Mouse (Mus musculus) CH12.LX (cell line): Measurements from ENCODE around the gene Fam217b. TPM values are rescaled to one million over a fixed set of nuclear protein-coding genes. Genes with fewer than 3 reads are reported as not detected.

Experiments used
- DNase-seq: peaks from one replicate; pipeline ENCODE4 v3.0.0-alpha.2; 2013; ENCODE audit errors: extremely low read depth
- H3K27ac ChIP-seq: 2 replicates; pipeline ENCODE4 v1.5.1; 2012; ENCODE audit warnings: low read depth, mild to moderate bottlenecking, control low read depth, moderate library complexity; ENCODE audit not compliant: insufficient read depth
- H3K27me3 ChIP-seq: replicated peaks from 2 replicates; pipeline ENCODE3; 2012; ENCODE audit warnings: inconsistent platforms
- H3K36me3 ChIP-seq, 2 experiments: replicated peaks in 1 of 2; 2 replicates each; pipeline versions ENCODE3 to v1.6.1; 2012; ENCODE audit warnings: inconsistent platforms in 1 of 2, low read length in 1 of 2, mild to moderate bottlenecking in 1 of 2, mixed read lengths in 1 of 2, moderate library complexity in 1 of 2; ENCODE audit not compliant: control insufficient read depth in 1 of 2, insufficient read depth in 1 of 2
- H3K4me1 ChIP-seq, 2 experiments: 2 replicates each; pipeline ENCODE4 v1.6.1; 2012; ENCODE audit warnings: inconsistent platforms in 1 of 2, moderate library complexity in 1 of 2; ENCODE audit not compliant: insufficient read depth in 2 of 2, control insufficient read depth in 1 of 2
- H3K4me2 ChIP-seq: 2 replicates; pipeline ENCODE4 v1.6.1; 2012; ENCODE audit warnings: low read depth, mild to moderate bottlenecking, control low read depth; ENCODE audit not compliant: poor library complexity, insufficient read depth, severe bottlenecking
- H3K4me3 ChIP-seq, 3 experiments: fragments of 150-350 bp in 1 of 3; sonication (generic) in 1 of 3; replicated peaks in 1 of 3; 2 replicates each; pipeline versions ENCODE3 to v1.5.1; 2011 to 2012; ENCODE audit warnings: low read depth in 2 of 3, low read length in 2 of 3, mild to moderate bottlenecking in 2 of 3, moderate library complexity in 2 of 3, control low read depth in 1 of 3, improper control_type of control experiment in 1 of 3, inconsistent platforms in 1 of 3, mixed read lengths in 1 of 3; ENCODE audit not compliant: poor library complexity in 1 of 3
- H3K79me2 ChIP-seq: replicated peaks from 2 replicates; pipeline ENCODE4 v1.6.1; 2012; ENCODE audit warnings: mild to moderate bottlenecking, moderate library complexity; ENCODE audit not compliant: control insufficient read depth, poor library complexity, insufficient read depth, severe bottlenecking; ENCODE audit errors: extremely low read depth
- H3K9ac ChIP-seq: 2 replicates; pipeline ENCODE4 v1.6.1; 2012; ENCODE audit warnings: low read depth, mild to moderate bottlenecking, control low read depth, moderate library complexity; ENCODE audit not compliant: insufficient read depth
- H3K9me3 ChIP-seq: replicated peaks from 2 replicates; pipeline ENCODE3; 2012; ENCODE audit warnings: low read length, inconsistent platforms, mixed read lengths
- BHLHE40 ChIP-seq: IDR thresholded peaks from 2 replicates; pipeline ENCODE4 v1.6.1; 2011; ENCODE audit warnings: mild to moderate bottlenecking, low read depth, low read length, improper control_type of control experiment
- CHD1 ChIP-seq: IDR thresholded peaks from 2 replicates; pipeline ENCODE4 v1.6.1; 2012; ENCODE audit warnings: low read depth, low read length, improper control_type of control experiment, inconsistent platforms
- EP300 ChIP-seq: IDR thresholded peaks from 2 replicates; pipeline ENCODE4 v1.6.1; 2011; ENCODE audit warnings: low read length, improper control_type of control experiment
- GABPA ChIP-seq: IDR thresholded peaks from 2 replicates; pipeline ENCODE4 v1.6.1; 2012; ENCODE audit warnings: low read depth, low read length, improper control_type of control experiment, inconsistent platforms; ENCODE audit not compliant: insufficient replicate concordance
- JUND ChIP-seq: conservative IDR thresholded peaks from 2 replicates; pipeline ENCODE4 v1.6.1; 2011; ENCODE audit warnings: low read depth, low read length, improper control_type of control experiment
- MAFK ChIP-seq: IDR thresholded peaks from 2 replicates; pipeline ENCODE4 v1.6.1; 2011; ENCODE audit warnings: low read length, improper control_type of control experiment; ENCODE audit not compliant: insufficient replicate concordance
- MEF2A ChIP-seq: IDR thresholded peaks from 2 replicates; pipeline ENCODE4 v1.6.1; 2014; ENCODE audit warnings: low read depth, mild to moderate bottlenecking, inconsistent platforms, low read length, improper control_type of control experiment, borderline replicate concordance
- MYC ChIP-seq: IDR thresholded peaks from 2 replicates; pipeline ENCODE4 v1.6.1; 2011; ENCODE audit warnings: low read depth, mild to moderate bottlenecking, improper control_type of control experiment, low read length
- PAX5 ChIP-seq: IDR thresholded peaks from 2 replicates; pipeline ENCODE4 v1.6.1; 2012; ENCODE audit warnings: low read length, inconsistent platforms, mixed read lengths
- POLR2AphosphoS2 ChIP-seq: IDR thresholded peaks from 2 replicates; pipeline ENCODE4 v1.6.1; 2011; ENCODE audit warnings: low read depth, low read length, improper control_type of control experiment
- RAD21 ChIP-seq: IDR thresholded peaks from 2 replicates; pipeline ENCODE4 v1.6.1; 2011; ENCODE audit warnings: low read depth, mild to moderate bottlenecking, low read length, improper control_type of control experiment, moderate library complexity
- SMC3 ChIP-seq: IDR thresholded peaks from 2 replicates; pipeline ENCODE4 v1.6.1; 2011; ENCODE audit warnings: low read depth, low read length, improper control_type of control experiment
- TBP ChIP-seq: conservative IDR thresholded peaks from 2 replicates; pipeline ENCODE4 v1.6.1; 2011; ENCODE audit warnings: low read depth, low read length, improper control_type of control experiment
- TCF12 ChIP-seq: IDR thresholded peaks from 2 replicates; pipeline ENCODE4 v1.6.1; 2014; ENCODE audit warnings: low read depth, mild to moderate bottlenecking, inconsistent platforms, low read length, improper control_type of control experiment
- UBTF ChIP-seq: IDR thresholded peaks from 2 replicates; pipeline ENCODE4 v1.6.1; 2012; ENCODE audit warnings: low read depth, mild to moderate bottlenecking, inconsistent platforms, low read length, improper control_type of control experiment, moderate library complexity
- USF2 ChIP-seq: conservative IDR thresholded peaks from 2 replicates; pipeline ENCODE4 v1.6.1; 2011; ENCODE audit warnings: low read depth, low read length, improper control_type of control experiment
- ZC3H11A ChIP-seq: IDR thresholded peaks from 2 replicates; pipeline ENCODE4 v1.6.1; 2012; ENCODE audit warnings: low read depth, mild to moderate bottlenecking, inconsistent platforms, low read length, improper control_type of control experiment
- ZKSCAN1 ChIP-seq: IDR thresholded peaks from 2 replicates; pipeline ENCODE4 v1.6.1; 2012; ENCODE audit warnings: low read depth, inconsistent platforms, low read length, improper control_type of control experiment, borderline replicate concordance
- ZMIZ1 ChIP-seq: IDR thresholded peaks from 2 replicates; pipeline ENCODE4 v1.6.1; 2012; ENCODE audit warnings: low read depth, mild to moderate bottlenecking, inconsistent platforms, low read length, improper control_type of control experiment
- ZNF384 ChIP-seq: IDR thresholded peaks from 2 replicates; pipeline ENCODE4 v1.6.1; 2012; ENCODE audit warnings: low read depth, low read length, improper control_type of control experiment, inconsistent platforms
- dilution Hi-C: fragments of 300-500 bp; cut with MboI; formaldehyde crosslinking; loops from 2 replicates; pipeline ENCODE4 v1.14.3; 2020; ENCODE audit warnings: low sequenced_read_pairs; ENCODE audit not compliant: extremely low pct_unique_long_range_greater_than_20kb, extremely low pct_ligation_motif_present
- in situ Hi-C: fragments of 300-500 bp; cut with MboI; formaldehyde crosslinking; loops from 3 replicates; pipeline ENCODE4 v1.14.3; 2019; ENCODE audit warnings: low sequenced_read_pairs, low pct_ligation_motif_present, low pct_unique_long_range_greater_than_20kb, mixed read lengths
- polyA plus RNA-seq: library from polyadenylated mRNA; unstranded; fragments of >175 nt; gene quantifications from 2 replicates; pipeline ENCODE4 v1.2.1, GENCODE M21; 2012; ENCODE audit warnings: low read depth; ENCODE audit not compliant: insufficient read length
- total RNA-seq, 2 experiments: library from RNA; depleted of rRNA; stranded (reverse); fragments of 300-350 nt in 1 of 2; fragments of >200 nt in 1 of 2; gene quantifications; 2 replicates each; pipeline ENCODE4 v1.2.3; 2012 to 2014

The Fam217b gene
- total and polyA plus RNA-seq, 3 experiments: 0.05 to 0.08 TPM; not detected in 1

- no peak for TF ChIP-seq ZNF384
- no peak for TF ChIP-seq ZMIZ1
- no peak for TF ChIP-seq POLR2AphosphoS2
- TF ChIP-seq BHLHE40: no peak
- no peak for TF ChIP-seq EP300
- TF ChIP-seq MYC: no peak
- no peak for TF ChIP-seq PAX5
- TF ChIP-seq MAFK: no peak
- TF ChIP-seq RAD21: no peak
- TF ChIP-seq USF2: no peak
- no peak for TF ChIP-seq MEF2A
- no peak for TF ChIP-seq TCF12
- TF ChIP-seq UBTF: no peak
- TF ChIP-seq SMC3: no peak
- no peak for TF ChIP-seq CHD1
- TF ChIP-seq TBP: no peak
- no peak for TF ChIP-seq GABPA
- TF ChIP-seq JUND: no peak
- no peak for TF ChIP-seq ZKSCAN1
- TF ChIP-seq, all 38 proteins: peak for 0
- dilution Hi-C loops: no loop called here
- H3K4me3 ChIP-seq: no peak overlapping the region
- DNase-seq: no peak
- peaks cover 49% of the 10 kb centered on the region for H3K27me3 ChIP-seq
- no peaks in the 10 kb centered on the region for H3K36me3 ChIP-seq
- in situ Hi-C loops: no loop called here
- peaks cover 14% of the 10 kb centered on the region for H3K9me3 ChIP-seq
- no peak overlapping the region for H3K27ac ChIP-seq
- H3K9ac ChIP-seq: no peak overlapping the region
- H3K79me2 ChIP-seq: no peaks in the 10 kb centered on the region
- H3K4me2 ChIP-seq: no peak overlapping the region
- no peaks in the 10 kb centered on the region for H3K4me1 ChIP-seq
Measured at GRCm38 (mm10) chr2:178471546-178472480, 57.5 kb downstream of the Fam217b start.

GRCm38 (mm10) chr2:178473916-178474315 lies 59.6 kb downstream of the Fam217b start:
- TF ChIP-seq CHD1 (no peak), ZC3H11A (no peak), MAFK (no peak)
- DNase-seq: no peak
- H3K9me3 ChIP-seq: peaks cover 14% of the 10 kb centered on the region
- H3K27me3 ChIP-seq: peaks cover 45% of the 10 kb centered on the region
- no peaks in the 10 kb centered on the region for H3K4me1 ChIP-seq
- no peak overlapping the region for H3K27ac ChIP-seq
- H3K4me3 ChIP-seq: no peak overlapping the region
- no peaks in the 10 kb centered on the region for H3K36me3 ChIP-seq
- no peak overlapping the region for H3K9ac ChIP-seq
- dilution Hi-C loops (no loop called here), in situ Hi-C loops (no loop called here)
- H3K79me2 ChIP-seq: no peaks in the 10 kb centered on the region
- no peak overlapping the region for H3K4me2 ChIP-seq

Other genes starting within 250 kb of the Fam217b start
- 0.04 TPM in 1 of 2 replicates, not detected in the other for gene Sycp2, start 6.8 kb upstream of the Fam217b start, total RNA-seq (2012; rRNA removed)
- gene Sycp2, start 6.8 kb upstream of the Fam217b start, total RNA-seq (2014; rRNA removed): not detected in 2 replicates
- not detected in 2 replicates for gene Sycp2, start 6.8 kb upstream of the Fam217b start, polyA plus RNA-seq
- not detected in 2 replicates for gene Ppp1r3d, start 52 bp upstream of the Fam217b start, total RNA-seq (2012; rRNA removed)
- not detected in 2 replicates for gene Ppp1r3d, start 52 bp upstream of the Fam217b start, total RNA-seq (2014; rRNA removed)
- gene Ppp1r3d, start 52 bp upstream of the Fam217b start, polyA plus RNA-seq: not detected in 2 replicates
- gene Cdh26, start 16.0 kb downstream of the Fam217b start, total RNA-seq (2012; rRNA removed): not detected in 2 replicates
- gene Cdh26, start 16.0 kb downstream of the Fam217b start, total RNA-seq (2014; rRNA removed): not detected in 2 replicates
- not detected in 2 replicates for gene Cdh26, start 16.0 kb downstream of the Fam217b start, polyA plus RNA-seq